Comparison of ENCODE assay signal across 9 mouse cellular contexts in the genomic region with DNA sequence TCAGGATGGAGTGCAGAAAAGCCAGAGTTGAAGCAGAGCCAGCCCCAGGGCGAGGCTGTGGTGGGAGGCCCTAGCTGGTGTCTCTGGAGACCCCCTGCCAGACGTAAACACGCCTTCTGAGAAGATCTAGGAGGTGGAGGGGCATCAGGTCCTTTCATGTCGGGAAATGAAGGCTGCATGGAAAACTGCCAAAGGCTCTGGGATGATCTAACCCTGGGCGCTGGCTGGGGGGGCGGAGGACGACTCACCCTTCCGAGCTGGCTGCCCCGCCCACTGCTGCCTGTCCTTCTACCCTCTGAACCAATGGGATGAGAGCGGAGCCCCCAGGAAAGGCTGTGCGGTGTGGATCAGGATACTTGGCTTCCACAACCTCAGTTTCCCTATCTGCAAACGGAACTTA. TPM values are rescaled to one million over a fixed set of nuclear protein-coding genes. Genes with fewer than 3 reads are reported as not detected.
A peak's percentile ranks its signal among the peaks of the same experiment; 100 is the strongest.
DNase-seq lines count a peak whose midpoint lies in the region; ATAC-seq and TF ChIP-seq lines count a peak whose summit lies in the region.
"Had no signal": no experiment of that assay in that cellular context is flagged by ENCODE, and none has a peak within 500 bp of the region (broad histone marks: within the 10 kb centered on the region; RNA-seq: fewer than 3 reads in every experiment).

No protein-coding gene starts in this region.

- H3K9ac ChIP-seq in embryonic facial prominence, embryonic 14.5 days (ENCODE audit: low read depth, low read length), result no peak overlapping the region
- H3K9ac ChIP-seq in intestine, postnatal 0 days (ENCODE audit: low read depth, low read length), result peak overlapping the region; percentile 22; the same call in 1 of the 2 replicates
- no peak overlapping the region for H3K9ac ChIP-seq in stomach, postnatal 0 days (ENCODE audit: low read length)
- H3K9ac ChIP-seq: neural tube, embryonic 12.5 days had no signal

- H3K4me2 ChIP-seq in embryonic facial prominence, embryonic 14.5 days (ENCODE audit: low read depth, low read length), result no peak overlapping the region
- H3K4me2 ChIP-seq in intestine, postnatal 0 days (replicated peaks; ENCODE audit: low read depth), result no peak overlapping the region
- H3K4me2 ChIP-seq in stomach, postnatal 0 days (replicated peaks; ENCODE audit: low read depth), result no peak overlapping the region
- H3K4me2 ChIP-seq: neural tube, embryonic 12.5 days had no signal

- 53% methylated on average over 11 of the region's 12 CpGs for WGBS in embryonic facial prominence, embryonic 14.5 days
- 46% methylated on average over 12 of the region's 12 CpGs for WGBS in intestine, postnatal 0 days
- 42% methylated on average over 12 of the region's 12 CpGs for WGBS in stomach, postnatal 0 days

- peak; percentile 62 for DNase-seq in ovary, adult 18-20 months (ENCODE audit: low spot score)
- no peak for DNase-seq in ovary, postnatal 14 days (ENCODE audit: low spot score)
- peak; percentile 84 for DNase-seq in embryonic facial prominence, embryonic 14.5 days (ENCODE audit: low spot score)
- DNase-seq in stomach, postnatal 0 days (ENCODE audit: low spot score), result peak; percentile 67
- DNase-seq in frontal cortex, adult 2 months (ENCODE audit: extremely low spot score in 1 of 2, low spot score in 1 of 2), result no peak
- DNase-seq in thymus, postnatal 25 days, result no peak
- no peak for DNase-seq in cerebellum, adult 9-11 months

- no peaks in the 10 kb centered on the region for H3K27me3 ChIP-seq in embryonic facial prominence, embryonic 14.5 days (replicated peaks; ENCODE audit: control insufficient read depth, insufficient read depth, low read length)
- H3K27me3 ChIP-seq in intestine, postnatal 0 days (replicated peaks; ENCODE audit: control insufficient read depth, insufficient read depth, low read length), result no peaks in the 10 kb centered on the region
- H3K27me3 ChIP-seq in stomach, postnatal 0 days (ENCODE audit: control insufficient read depth, insufficient read depth, low read length), result no peaks in the 10 kb centered on the region
- H3K27me3 ChIP-seq: neural tube, embryonic 12.5 days had no signal

- peaks cover 20% of the 10 kb centered on the region; the same call in 1 of the 2 replicates for H3K36me3 ChIP-seq in embryonic facial prominence, embryonic 14.5 days (ENCODE audit: control insufficient read depth, insufficient read depth, low read length)
- H3K36me3 ChIP-seq in intestine, postnatal 0 days (ENCODE audit: control insufficient read depth, insufficient read depth), result no peaks in the 10 kb centered on the region; the same call in 1 of the 2 replicates
- no peaks in the 10 kb centered on the region for H3K36me3 ChIP-seq in stomach, postnatal 0 days (ENCODE audit: control insufficient read depth, insufficient read depth, low read length)

- TF ChIP-seq EP300 in stomach, postnatal 0 days (optimal IDR thresholded peaks at IDR 0.05), result no peak

- peaks cover 36% of the 10 kb centered on the region for H3K4me1 ChIP-seq in embryonic facial prominence, embryonic 14.5 days (ENCODE audit: control insufficient read depth, insufficient read depth, low read length)
- H3K4me1 ChIP-seq in intestine, postnatal 0 days (replicated peaks; ENCODE audit: control insufficient read depth, insufficient read depth, low read length), result peaks cover 26% of the 10 kb centered on the region
- peaks cover 15% of the 10 kb centered on the region for H3K4me1 ChIP-seq in stomach, postnatal 0 days (replicated peaks; ENCODE audit: control insufficient read depth, insufficient read depth)

- peak; percentile 4; the same call in 1 of the 2 replicates for ATAC-seq in embryonic facial prominence, embryonic 14.5 days (ENCODE audit: low read depth)
- ATAC-seq in intestine, postnatal 0 days, result no peak
- no peak; the same call in 1 of the 2 replicates for ATAC-seq in stomach, postnatal 0 days (ENCODE audit: low FRiP score, low TSS enrichment)

- no peak for TF ChIP-seq CTCF in intestine, postnatal 0 days (IDR thresholded peaks at IDR 0.05; ENCODE audit: low read depth)
- no peak for TF ChIP-seq CTCF in stomach, postnatal 0 days (IDR thresholded peaks at IDR 0.05; ENCODE audit: low read depth)

- peak overlapping the region; percentile 63; the same call in 1 of the 2 replicates for H3K27ac ChIP-seq in embryonic facial prominence, embryonic 14.5 days (replicated peaks; ENCODE audit: low read depth, low read length)
- peak overlapping the region; percentile 68 for H3K27ac ChIP-seq in intestine, postnatal 0 days (ENCODE audit: low read depth, low read length)
- peak overlapping the region; percentile 41 for H3K27ac ChIP-seq in stomach, postnatal 0 days (replicated peaks)
- H3K27ac ChIP-seq: neural tube, embryonic 12.5 days had no signal

- no peak overlapping the region for H3K4me3 ChIP-seq in embryonic facial prominence, embryonic 14.5 days (ENCODE audit: low read depth, low read length)
- no peak overlapping the region for H3K4me3 ChIP-seq in intestine, postnatal 0 days (ENCODE audit: low read depth, low read length)
- no peak overlapping the region for H3K4me3 ChIP-seq in stomach, postnatal 0 days (ENCODE audit: low read depth, low read length)
- H3K4me3 ChIP-seq: neural tube, embryonic 12.5 days had no signal

- no peaks in the 10 kb centered on the region; the same call in 1 of the 2 replicates for H3K9me3 ChIP-seq in embryonic facial prominence, embryonic 14.5 days (ENCODE audit: control insufficient read depth, low read length)
- no peaks in the 10 kb centered on the region for H3K9me3 ChIP-seq in intestine, postnatal 0 days (ENCODE audit: control insufficient read depth)
- H3K9me3 ChIP-seq in stomach, postnatal 0 days (ENCODE audit: control insufficient read depth, low read length), result no peaks in the 10 kb centered on the region

RNA-seq across cellular contexts. Expression of gene Gtf2ird1, which starts 16.4 kb away (rescaled TPM):
- polyA plus RNA-seq in embryonic facial prominence, embryonic 14.5 days (2014; fragmentation: Nextera tagmentation; extraction: Ambion mirVana), result 80.3 and 91.2 TPM in 2 replicates
- 42.8 and 46.8 TPM in 2 replicates for polyA plus RNA-seq in intestine, postnatal 0 days (2015; fragmentation: Nextera tagmentation; extraction: Ambion mirVana)
- polyA plus RNA-seq in stomach, postnatal 0 days (2015; fragmentation: Nextera tagmentation; extraction: Ambion mirVana), result 42.4 and 47.0 TPM in 2 replicates
- polyA plus RNA-seq in frontal cortex, adult 2 months (2012; rRNA removed), result 43.3 and 44.4 TPM in 2 replicates

Comparison
In these comparisons a context has a peak if more than half of its experiments do, and no peak if none do; other contexts are left out.
1. DNase-seq: peak in ovary, adult 18-20 months (single experiment), embryonic facial prominence, embryonic 14.5 days (single experiment) and stomach, postnatal 0 days (single experiment); none in ovary, postnatal 14 days (single experiment), frontal cortex, adult 2 months (0 of 2), thymus, postnatal 25 days (single experiment) and cerebellum, adult 9-11 months (single experiment).
2. Peak in every context shown above with its lines, with median percentiles within 50 percentile points of each other: H3K27ac ChIP-seq.